Mouse (Mus musculus) ovary, postnatal 36 days (tissue): ENCODE measurements around the gene Apol10a.
A peak's percentile ranks its signal among the peaks of the same experiment; 100 is the strongest.
"Not testable (repeated sequence)": the region's sequence is repeated elsewhere in the genome, so short reads cannot be mapped to it uniquely, and the experiment has no call there.

Source experiments
- DNase-seq: peaks from one replicate; pipeline ENCODE4 v3.0.0; 2022; ENCODE audit warnings: low spot score, mixed read lengths

Apol10a gene

DNA sequence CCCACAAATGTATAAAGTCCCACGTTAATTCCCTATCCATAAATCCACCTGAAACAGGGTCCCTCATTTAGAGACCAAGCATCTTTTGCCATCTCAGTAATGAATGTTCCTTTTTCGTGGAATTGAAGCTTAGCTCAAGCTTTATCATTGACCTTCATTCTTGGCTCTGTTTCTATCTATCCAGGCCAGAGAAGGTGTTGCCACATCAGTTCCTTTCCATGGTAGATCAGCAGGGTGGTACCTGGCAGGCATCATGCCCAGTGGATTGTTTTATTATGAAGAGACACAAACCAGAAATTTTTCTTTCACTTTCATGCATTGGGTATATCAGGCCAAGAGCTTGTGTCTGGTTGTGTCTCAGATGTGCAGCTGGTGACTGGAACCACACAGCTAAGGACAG is at the start of gene Apol10a:
TSS of gene Apol10a (plus strand) at position 355 of the 400 bp plus-strand sequence.
- DNase-seq: not testable (repeated sequence)

DNA sequence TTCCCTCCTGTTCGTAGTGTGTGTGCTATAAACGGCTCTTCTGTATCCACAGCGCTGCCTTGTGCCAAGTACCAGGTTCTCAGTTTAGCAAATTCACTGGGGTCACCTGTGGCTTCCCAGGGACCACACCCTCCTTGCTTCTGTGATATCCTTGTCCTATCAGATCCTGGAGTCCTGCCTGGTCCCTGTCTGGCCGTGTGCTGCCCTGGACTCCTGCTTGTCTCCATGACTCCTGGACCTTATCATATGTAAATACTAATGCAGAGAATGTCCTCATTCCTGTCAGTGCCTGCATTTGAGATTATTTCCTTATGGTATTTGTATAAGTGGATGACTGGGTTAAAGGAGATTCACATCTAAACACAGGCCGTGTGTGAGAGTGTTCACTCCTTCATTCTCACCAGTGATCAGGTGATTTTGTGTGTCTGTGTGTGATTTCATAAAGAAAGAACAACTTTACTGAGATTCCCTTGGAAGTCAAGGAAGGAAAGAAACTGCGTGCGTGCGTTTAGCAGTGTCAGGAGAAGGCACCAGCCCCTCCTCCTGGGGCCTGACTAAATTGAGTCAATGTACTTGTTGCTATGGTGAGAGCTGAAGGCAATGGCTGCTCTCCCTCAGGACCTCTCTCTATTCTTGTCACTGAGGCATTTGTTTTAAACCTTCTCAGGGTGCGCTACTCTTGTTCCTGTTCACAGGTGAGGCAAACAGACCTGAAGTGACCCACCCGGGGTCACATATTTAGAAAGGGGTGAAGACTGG is 48.0 kb upstream of the Apol10a start:
- not testable (repeated sequence) for DNase-seq

DNA sequence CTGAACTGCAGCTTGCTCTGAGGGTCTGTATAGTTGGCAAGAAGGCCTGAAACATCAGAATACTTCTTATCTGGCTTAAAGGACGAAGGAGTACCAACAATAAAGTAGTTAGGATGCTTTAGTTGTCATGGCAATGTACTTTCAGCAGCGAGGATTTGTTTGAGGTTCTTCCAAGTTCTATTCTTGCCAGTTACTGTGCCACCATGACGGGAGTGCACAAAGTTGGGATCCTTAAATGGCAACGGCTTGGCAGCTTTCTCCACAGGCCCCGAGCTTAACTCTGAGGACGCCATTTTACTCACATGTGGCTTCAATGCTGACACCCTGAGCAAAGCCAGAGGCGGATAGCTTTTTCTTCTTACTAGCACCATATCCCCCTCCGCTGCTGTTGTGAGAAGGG is 32.1 kb upstream of the Apol10a start:
- DNase-seq: not testable (repeated sequence)

DNA sequence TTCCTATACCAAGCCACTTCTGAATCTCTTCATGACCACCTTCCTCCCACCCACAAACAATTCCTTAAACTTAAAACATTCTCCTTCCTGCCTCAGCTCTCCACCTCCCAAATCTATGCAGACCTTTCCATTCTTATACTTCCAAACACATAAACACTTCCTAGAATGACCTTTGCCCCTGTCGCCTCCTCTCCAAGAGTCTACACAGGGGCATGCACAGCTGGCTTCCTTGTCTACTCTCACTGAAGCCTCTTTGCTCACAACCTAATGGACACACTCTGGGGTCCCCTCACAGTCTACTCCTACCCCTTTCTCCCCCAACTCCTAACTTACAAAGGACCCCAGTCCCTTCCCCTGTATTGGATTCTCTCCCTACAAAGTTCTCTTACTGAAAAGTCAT is 31.2 kb upstream of the Apol10a start:
- DNase-seq: not testable (repeated sequence)

DNA sequence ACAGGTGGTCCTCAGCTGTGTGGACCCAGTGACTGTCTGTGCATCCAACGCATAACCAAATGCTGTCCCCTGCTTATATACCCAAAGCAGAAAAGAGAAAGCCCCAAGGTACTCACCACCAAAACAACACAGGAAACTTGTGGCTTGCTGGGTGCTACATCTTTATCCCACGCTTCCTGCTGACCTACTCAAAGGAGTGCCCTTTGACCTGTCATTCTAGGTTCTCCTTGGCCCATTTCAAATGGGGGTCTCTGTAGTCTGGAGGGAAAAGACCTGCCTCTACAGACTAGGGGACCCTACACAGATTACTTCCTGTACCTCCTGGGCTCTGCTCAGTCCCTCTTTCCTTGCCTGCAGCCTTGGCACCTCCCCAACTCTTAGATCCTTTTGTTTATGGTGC is 29.5 kb upstream of the Apol10a start, which contains the start of gene Apol7b:
TSS of gene Apol7b (minus strand) at position 101 of the 400 bp plus-strand sequence.
- not testable (repeated sequence) for DNase-seq

DNA sequence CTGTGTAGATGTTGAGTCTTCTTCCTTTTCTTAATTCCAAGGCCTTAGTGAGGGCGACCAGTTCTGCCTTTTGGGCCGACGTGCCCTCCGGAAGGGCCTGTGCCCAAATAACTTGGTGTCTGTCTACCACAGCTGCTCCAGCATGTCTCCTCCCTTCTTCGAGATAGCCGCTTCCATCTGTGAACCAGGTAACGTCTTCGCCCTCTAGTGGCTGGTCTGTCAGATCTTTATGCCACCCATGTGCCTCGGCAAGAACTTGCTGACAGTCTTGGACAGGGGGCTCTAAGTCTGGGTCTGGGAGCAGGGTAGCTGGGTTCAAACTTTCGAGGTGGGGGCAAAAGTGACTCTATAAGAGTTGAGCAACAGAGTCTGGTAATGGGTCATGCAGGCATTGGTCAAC is 26.9 kb upstream of the Apol10a start:
- not testable (repeated sequence) for DNase-seq

DNA sequence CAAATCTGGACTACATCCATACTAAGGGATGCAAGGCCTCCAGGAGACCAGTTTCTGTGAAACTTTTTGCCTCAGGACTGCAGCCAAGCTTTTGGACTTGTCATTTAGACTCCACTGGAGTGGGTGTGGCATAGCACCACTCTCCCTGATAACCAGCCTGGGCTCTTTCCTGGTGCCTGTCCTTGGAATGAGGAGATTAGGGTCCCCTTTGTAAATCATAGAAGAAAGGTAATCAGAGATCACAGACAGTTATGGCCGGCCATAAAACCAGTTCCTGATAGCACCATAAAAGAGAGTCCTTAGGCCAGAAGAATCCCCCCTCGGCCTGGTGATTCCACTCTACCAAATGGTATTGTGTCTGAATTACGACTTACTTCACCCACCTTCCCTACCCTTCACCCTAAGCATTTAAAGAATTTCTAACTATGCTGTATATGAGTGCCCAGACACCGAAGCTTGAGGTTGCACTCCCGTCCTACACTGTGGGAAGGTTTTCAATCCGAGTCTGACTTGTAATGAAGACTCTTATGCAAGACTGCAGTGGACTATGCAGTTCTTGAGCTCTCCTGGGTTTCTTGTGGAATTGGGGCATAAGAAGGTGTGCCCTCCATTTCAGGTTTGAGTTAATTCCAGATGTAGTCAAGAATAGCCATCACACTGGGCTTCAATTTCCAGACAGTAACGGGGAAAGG is 2.0 kb upstream of the Apol10a start:
- DNase-seq: not testable (repeated sequence)

DNA sequence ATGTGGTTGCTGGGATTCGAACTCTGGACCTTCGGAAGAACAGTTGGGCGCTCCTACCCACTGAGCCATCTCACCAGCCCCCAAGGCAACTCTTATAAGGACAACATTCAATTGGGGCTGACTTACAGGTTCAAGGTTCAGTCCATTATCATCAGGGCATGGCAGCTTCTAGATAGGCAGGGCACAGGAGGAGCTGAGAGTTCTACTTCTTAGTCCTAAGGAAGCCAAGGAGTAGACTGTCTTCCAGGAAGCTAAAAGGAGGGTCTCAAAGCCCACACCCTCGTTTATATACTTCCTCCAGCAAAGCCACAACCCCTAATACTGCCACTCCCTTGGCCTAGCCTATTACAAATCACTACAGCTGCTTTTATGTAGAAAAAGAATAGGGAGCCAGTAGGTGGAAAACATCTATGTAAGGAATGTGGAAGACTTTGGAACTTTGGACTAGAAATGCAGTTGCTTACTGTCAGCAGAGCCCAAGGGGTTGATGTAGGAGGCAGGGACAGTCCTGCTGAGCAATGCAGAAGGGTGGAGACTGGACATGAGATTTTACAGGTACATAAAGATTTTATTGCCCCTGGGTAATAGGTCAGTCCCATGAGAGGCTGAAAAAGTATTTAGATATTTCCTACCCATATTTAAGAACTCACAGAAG is 5.4 kb downstream of the Apol10a start:
- DNase-seq: no peak

DNA sequence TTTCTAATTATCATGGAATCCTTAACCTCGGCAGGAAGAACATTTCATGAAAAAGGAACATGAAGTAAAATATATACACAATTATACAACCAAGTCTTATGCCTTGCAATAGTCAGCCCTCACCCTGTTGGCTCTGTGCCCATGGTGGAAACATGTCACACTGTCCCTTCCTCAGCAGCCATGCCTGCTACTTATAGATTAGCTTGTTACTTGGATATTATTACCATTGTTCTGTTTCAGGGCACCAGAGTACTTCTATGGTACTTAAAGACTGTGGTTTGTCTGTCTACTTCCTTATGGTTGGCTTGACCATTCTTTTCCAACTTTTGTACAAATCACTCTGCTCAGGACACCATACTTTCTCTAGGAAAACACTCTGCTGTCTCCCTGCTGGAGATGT is 16.3 kb downstream of the Apol10a start:
- DNase-seq: not testable (repeated sequence)

DNA sequence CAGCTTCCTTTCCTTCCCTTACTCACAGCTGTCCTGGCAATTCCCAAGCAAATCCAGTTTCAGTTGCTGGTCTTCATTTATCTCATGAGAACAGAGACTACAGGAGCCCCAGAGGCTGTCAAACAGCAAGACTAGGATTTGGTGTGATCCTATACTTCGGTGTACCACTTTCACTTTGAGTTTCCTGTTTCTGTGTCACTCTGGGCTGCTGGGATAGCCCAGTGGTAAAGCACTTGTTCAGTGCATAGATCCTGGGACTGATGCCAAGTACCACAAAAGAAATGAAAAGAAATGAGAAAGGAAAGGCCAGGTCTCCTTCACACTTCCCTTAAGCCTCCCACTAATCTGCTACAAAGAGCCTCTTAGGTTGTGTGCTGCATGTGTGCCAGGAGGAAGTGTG is 17.8 kb downstream of the Apol10a start:
- DNase-seq: not testable (repeated sequence)

DNA sequence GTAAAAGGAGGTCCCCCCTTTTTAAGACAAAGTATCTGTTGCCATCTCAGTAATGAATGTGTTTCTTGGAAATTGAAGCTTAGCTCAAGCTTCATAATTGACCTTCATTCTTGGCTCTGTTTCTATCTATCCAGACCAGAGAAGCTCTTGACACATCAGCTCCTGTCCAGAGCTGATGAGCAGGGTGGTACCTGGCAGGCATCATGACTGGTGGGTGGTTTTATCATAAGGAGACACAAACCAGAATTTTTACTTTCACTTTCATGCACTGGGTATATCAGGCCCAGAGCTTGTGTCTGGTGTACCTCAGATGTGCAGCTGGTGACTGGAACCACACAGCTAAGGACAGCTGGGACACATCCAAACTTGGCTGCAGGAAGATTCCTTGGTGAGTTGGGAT is 31.1 kb downstream of the Apol10a start, which contains the start of gene Apol11a:
TSS of gene Apol11a (plus strand) at position 306 of the 400 bp plus-strand sequence.
- not testable (repeated sequence) for DNase-seq

DNA sequence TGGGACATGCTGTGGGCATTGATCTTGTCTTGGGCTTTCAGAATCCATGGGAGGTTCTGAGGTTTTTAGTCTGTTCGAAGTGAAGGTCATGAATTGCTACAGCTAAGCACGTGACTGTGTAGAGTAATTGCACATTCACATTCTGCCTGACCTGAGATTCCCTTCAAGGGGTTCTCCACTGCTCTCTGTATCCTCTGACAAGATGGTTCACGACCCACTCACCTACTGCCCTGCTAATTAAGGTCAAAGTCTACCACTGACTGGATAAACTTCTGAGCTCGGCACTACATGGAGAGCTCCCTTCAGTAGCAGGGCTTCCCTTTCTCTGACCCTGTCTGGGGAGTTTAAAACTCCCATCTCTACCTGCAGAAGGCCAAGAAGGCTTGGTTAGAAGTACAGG is 43.7 kb downstream of the Apol10a start:
- DNase-seq: not testable (repeated sequence)

DNA sequence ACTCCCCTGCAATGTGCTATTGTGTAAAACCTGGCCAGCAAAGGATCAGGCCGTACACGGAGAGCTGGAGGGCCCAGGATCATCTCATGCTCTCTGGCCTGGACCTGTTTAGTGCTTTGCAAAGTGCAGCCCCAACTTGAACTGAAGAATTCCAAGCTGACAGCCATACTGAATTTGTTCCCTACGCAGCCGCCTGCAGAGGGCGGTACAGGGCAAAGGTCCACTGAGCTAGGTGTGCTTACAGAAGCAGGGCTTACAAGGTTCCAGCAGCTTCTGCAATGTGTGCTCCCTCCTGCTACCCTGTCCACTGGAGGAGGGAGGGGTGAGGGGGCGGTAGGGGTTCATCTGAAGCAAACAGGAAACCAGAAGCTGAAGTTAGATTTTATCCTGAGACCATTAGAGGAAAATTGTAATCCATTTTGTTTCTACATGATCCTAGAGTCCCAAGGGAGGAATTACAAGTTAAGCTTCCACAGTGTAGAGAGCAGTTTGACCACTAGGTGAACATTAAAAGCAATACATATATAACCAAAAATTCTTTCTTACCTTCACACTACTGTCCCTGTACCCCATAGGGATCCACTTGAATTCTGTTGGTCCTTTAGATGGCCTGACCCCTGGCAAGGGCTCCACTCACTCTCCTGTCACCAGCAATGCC is 46.5 kb downstream of the Apol10a start:
- DNase-seq: peak; percentile 72

DNA sequence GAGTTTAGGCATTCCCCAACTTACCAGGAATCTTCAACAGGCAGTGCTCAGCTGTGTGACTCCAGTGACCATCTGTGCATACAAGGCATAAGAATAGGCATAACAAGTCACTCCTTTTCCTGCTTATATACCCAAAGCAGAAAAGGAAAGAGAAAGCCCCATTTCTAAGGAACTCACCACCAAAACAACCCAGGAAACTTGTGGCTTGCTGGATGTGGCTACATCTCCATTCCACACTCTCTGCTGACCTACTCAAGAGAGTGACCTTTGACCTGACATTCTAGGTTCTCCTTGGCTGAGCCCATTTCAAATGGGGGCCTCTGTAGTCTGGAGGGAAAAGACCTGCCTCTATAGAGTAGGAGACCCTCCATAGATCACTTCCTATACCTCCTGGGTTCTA is 56.4 kb downstream of the Apol10a start, which contains the start of gene Apol7c:
TSS of gene Apol7c (minus strand) at position 101 of the 400 bp plus-strand sequence.
- no peak for DNase-seq

DNA sequence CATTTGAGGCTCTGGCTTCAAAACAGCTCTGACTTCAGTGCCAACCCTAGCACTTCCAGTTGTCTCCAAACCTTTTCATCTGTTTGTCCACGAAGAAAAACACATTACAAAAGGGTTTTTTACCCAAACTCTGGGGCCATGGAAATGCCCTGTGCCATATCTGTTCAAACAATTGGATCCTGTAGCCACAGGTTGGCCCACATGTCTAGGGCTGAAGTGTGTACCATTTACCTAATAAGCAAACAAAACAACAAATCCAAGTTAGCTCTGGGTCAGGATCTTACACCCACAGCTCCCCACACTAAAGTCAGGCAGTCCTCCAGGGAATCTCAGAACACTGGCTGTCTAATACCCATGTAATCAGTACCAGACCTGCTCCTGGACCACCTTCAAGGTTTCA is 62.4 kb downstream of the Apol10a start:
- DNase-seq: not testable (repeated sequence)
